Mouse (Mus musculus): ENCODE measurements around the gene Phgr1.

Phgr1 gene

GRCm38 (mm10) chr2:118812724-118813123 lies 40.2 kb downstream of the Phgr1 start:
- no peak for DNase-seq (ENCODE audit: extremely low read depth, insufficient read length, low spot score)

GRCm38 (mm10) chr2:118813981-118814836 lies 41.6 kb downstream of the Phgr1 start, which contains the start of gene Knstrn:
Gene Knstrn (plus strand): TSS chr2:118814003.
- DNase-seq (ENCODE audit: extremely low read depth, insufficient read length, low spot score), result peak; percentile 92

GRCm38 (mm10) chr2:118822800-118823199 lies 50.2 kb downstream of the Phgr1 start:
- DNase-seq (ENCODE audit: extremely low read depth, insufficient read length, low spot score), result no peak

GRCm38 (mm10) chr2:118824396-118824795 lies 51.8 kb downstream of the Phgr1 start:
- no peak for DNase-seq (ENCODE audit: extremely low read depth, insufficient read length, low spot score)
